ENCODE assay signal across 9 mouse cellular contexts in genomic region chr10:23348101-23348892, GRCm38 (mm10). TPM values are rescaled to one million over a fixed set of nuclear protein-coding genes. Genes with fewer than 3 reads are reported as not detected.
DNase-seq lines count a peak whose midpoint lies in the region; ATAC-seq and TF ChIP-seq lines count a peak whose summit lies in the region.
"Had no signal": no experiment of that assay in that cellular context is flagged by ENCODE, and none has a peak within 500 bp of the region (broad histone marks: within the 10 kb centered on the region; RNA-seq: fewer than 3 reads in every experiment).

No protein-coding gene starts in this region.

- TF ChIP-seq POLR2A in bone marrow macrophage, adult 2 months (IDR thresholded peaks at IDR 0.05; ENCODE audit: borderline replicate concordance, low read depth, low read length) = no peak

- H3K27ac ChIP-seq in kidney, postnatal 0 days = peak overlapping the region; percentile 77; the same call in 1 of the 2 replicates
- no peak overlapping the region for H3K27ac ChIP-seq in bone marrow macrophage, adult 2 months (ENCODE audit: insufficient read depth, low read depth, low read length)
- H3K27ac ChIP-seq in forebrain, embryonic 16.5 days (ENCODE audit: low read length) = no peak overlapping the region
- H3K27ac ChIP-seq in limb, embryonic 11.5 days (replicated peaks; ENCODE audit: low read depth, low read length) = 0 out of 2 replicates have a peak overlapping the region, but pooled peaks have one; percentile 4

- peak; percentile 63 for DNase-seq in kidney, postnatal 0 days (ENCODE audit: low spot score)
- no peak for DNase-seq in kidney, adult 9 months
- peak; percentile 44 for DNase-seq in limb, embryonic 11.5 days (ENCODE audit: low spot score)
- DNase-seq in retina, postnatal 1 day = peak; percentile 48
- DNase-seq in thymus, postnatal 14 days = no peak

- H3K4me1 ChIP-seq in kidney, postnatal 0 days (replicated peaks; ENCODE audit: insufficient read depth, low read length) = peaks cover 6% of the 10 kb centered on the region; the same call in 1 of the 2 replicates
- H3K4me1 ChIP-seq in bone marrow macrophage, adult 2 months (ENCODE audit: control insufficient read depth, insufficient read depth, low read length) = peaks cover 12% of the 10 kb centered on the region; the same call in 1 of the 2 replicates
- H3K4me1 ChIP-seq in forebrain, embryonic 16.5 days (replicated peaks; ENCODE audit: control insufficient read depth, insufficient read depth, low read length) = peaks cover 22% of the 10 kb centered on the region
- 0 out of 2 replicates have a peak, but pooled peaks cover 2% of the 10 kb centered on the region for H3K4me1 ChIP-seq in limb, embryonic 11.5 days (ENCODE audit: control insufficient read depth, insufficient read depth, low read length)

- WGBS in kidney, postnatal 0 days = 3% methylated on average over 34 of the region's 34 CpGs
- 2% methylated on average over 34 of the region's 34 CpGs for WGBS in forebrain, embryonic 16.5 days
- WGBS in limb, embryonic 11.5 days = 1% methylated on average over 34 of the region's 34 CpGs

- ATAC-seq in kidney, postnatal 0 days (replicated peaks; ENCODE audit: low FRiP score, low read depth) = no peak
- no peak for ATAC-seq in forebrain, embryonic 16.5 days
- ATAC-seq in limb, embryonic 11.5 days (ENCODE audit: insufficient number of reproducible peaks, low FRiP score, low TSS enrichment, low read depth) = no peak
- no peak for ATAC-seq in megakaryocyte progenitor cell, adult 5-6 weeks (replicated peaks; ENCODE audit: poor library complexity)

- TF ChIP-seq CTCF in kidney, postnatal 0 days (IDR thresholded peaks at IDR 0.05; ENCODE audit: low read depth) = no peak
- no peak for TF ChIP-seq CTCF in bone marrow macrophage, adult 2 months (IDR thresholded peaks at IDR 0.05; ENCODE audit: low read depth, low read length)

- H3K27me3 ChIP-seq in kidney, postnatal 0 days (ENCODE audit: insufficient read depth, low read length) = no peaks in the 10 kb centered on the region
- peaks cover 5% of the 10 kb centered on the region for H3K27me3 ChIP-seq in forebrain, embryonic 16.5 days (replicated peaks; ENCODE audit: control insufficient read depth, insufficient read depth, low read length)
- no peaks in the 10 kb centered on the region for H3K27me3 ChIP-seq in limb, embryonic 11.5 days (ENCODE audit: control insufficient read depth, insufficient read depth, low read length)
- H3K27me3 ChIP-seq: Patski had no signal

- H3K4me3 ChIP-seq in kidney, postnatal 0 days (replicated peaks; ENCODE audit: low read depth, low read length) = peak overlapping the region; percentile 63
- H3K4me3 ChIP-seq in bone marrow macrophage, adult 2 months (ENCODE audit: insufficient read depth, low read length) = peak overlapping the region; percentile 59
- H3K4me3 ChIP-seq in forebrain, embryonic 16.5 days (replicated peaks; ENCODE audit: low read length) = peak overlapping the region; percentile 53
- H3K4me3 ChIP-seq in limb, embryonic 11.5 days (ENCODE audit: low read depth, low read length) = peak overlapping the region; percentile 69

- H3K9me3 ChIP-seq in kidney, postnatal 0 days (replicated peaks; ENCODE audit: low read length) = no peaks in the 10 kb centered on the region; the same call in 1 of the 2 replicates
- H3K9me3 ChIP-seq in forebrain, embryonic 16.5 days (ENCODE audit: control insufficient read depth, low read length) = no peaks in the 10 kb centered on the region
- no peaks in the 10 kb centered on the region for H3K9me3 ChIP-seq in limb, embryonic 11.5 days (ENCODE audit: control insufficient read depth, low read length)

- peak overlapping the region; percentile 66 for H3K9ac ChIP-seq in kidney, postnatal 0 days (ENCODE audit: low read depth, low read length)
- peak overlapping the region; percentile 33; the same call in 1 of the 2 replicates for H3K9ac ChIP-seq in forebrain, embryonic 16.5 days (replicated peaks; ENCODE audit: low read depth, low read length)
- peak overlapping the region; percentile 79 for H3K9ac ChIP-seq in limb, embryonic 11.5 days (ENCODE audit: low read length)

- peak overlapping the region; percentile 69 for H3K4me2 ChIP-seq in kidney, postnatal 0 days (ENCODE audit: low read length)
- peak overlapping the region; percentile 96 for H3K4me2 ChIP-seq in forebrain, embryonic 16.5 days (ENCODE audit: low read length)
- peak overlapping the region; percentile 88 for H3K4me2 ChIP-seq in limb, embryonic 11.5 days (ENCODE audit: low read depth, severe bottlenecking)

- no peaks in the 10 kb centered on the region for H3K36me3 ChIP-seq in kidney, postnatal 0 days (ENCODE audit: insufficient read depth, low read length)
- no peaks in the 10 kb centered on the region for H3K36me3 ChIP-seq in forebrain, embryonic 16.5 days (ENCODE audit: control insufficient read depth, insufficient read depth)
- H3K36me3 ChIP-seq in limb, embryonic 11.5 days (ENCODE audit: control insufficient read depth, insufficient read depth, low read length) = no peaks in the 10 kb centered on the region

RNA-seq across cellular contexts. Expression of gene Eya4, which starts 2.3 kb away (rescaled TPM):
- polyA plus RNA-seq in kidney, postnatal 0 days (2015; fragmentation: Nextera tagmentation; extraction: Ambion mirVana) = 4.8 and 5.1 TPM in 2 replicates
- polyA plus RNA-seq in bone marrow macrophage, adult 2 months (2012; ENCODE audit: insufficient read depth, insufficient read length, missing spikeins) = 2.7 and 4.0 TPM in 2 replicates
- 0.68 and 1.1 TPM in 2 replicates for polyA plus RNA-seq in forebrain, embryonic 16.5 days (2015; fragmentation: Nextera tagmentation; extraction: Ambion mirVana)
- polyA plus RNA-seq in limb, embryonic 11.5 days (2014; fragmentation: Nextera tagmentation; extraction: Ambion mirVana) = 8.9 and 12.0 TPM in 2 replicates
- 0.20 TPM in 1 of 2 replicates, not detected in the other for total RNA-seq in megakaryocyte progenitor cell, adult 5-6 weeks (2015)
- total RNA-seq in megakaryocyte progenitor cell, adult 5-6 weeks (2017) = 0.14 TPM in 1 of 2 replicates, not detected in the other

Comparison
In these comparisons a context has a peak if more than half of its experiments do, and no peak if none do; other contexts are left out.
1. DNase-seq: peak in kidney, postnatal 0 days (single experiment), limb, embryonic 11.5 days (single experiment) and retina, postnatal 1 day (single experiment); none in kidney, adult 9 months (single experiment) and thymus, postnatal 14 days (single experiment).
2. H3K27ac ChIP-seq: peak in kidney, postnatal 0 days (single experiment) and limb, embryonic 11.5 days (single experiment); none in bone marrow macrophage, adult 2 months (single experiment) and forebrain, embryonic 16.5 days (single experiment).
3. Peak in every context shown above with its lines, with median percentiles within 50 percentile points of each other: H3K4me2 ChIP-seq, H3K4me3 ChIP-seq and H3K9ac ChIP-seq.